Mouse (Mus musculus) right cerebral cortex, adult 18-20 months (tissue): Measurements from ENCODE around the gene Pwwp2a.

Source experiments
- DNase-seq: peaks from one replicate; pipeline ENCODE4 v3.0.0; 2022; ENCODE audit warnings: mixed read lengths

Gene Pwwp2a

GRCm38 (mm10) chr11:43681472-43682414 lies at the start of gene Pwwp2a:
TSS of gene Pwwp2a (plus strand) at chr11:43681998.
- peak; percentile 99 for DNase-seq

GRCm38 (mm10) chr11:43632566-43632965 lies 49.2 kb upstream of the Pwwp2a start:
- peak; percentile 31 for DNase-seq

GRCm38 (mm10) chr11:43633165-43633564 lies 48.6 kb upstream of the Pwwp2a start:
- DNase-seq, result no peak

GRCm38 (mm10) chr11:43633658-43634401 lies 48.0 kb upstream of the Pwwp2a start:
- DNase-seq, result peak; percentile 64

GRCm38 (mm10) chr11:43636761-43637160 lies 45.0 kb upstream of the Pwwp2a start:
- peak; percentile 40 for DNase-seq

- no peak for DNase-seq
Measured at GRCm38 (mm10) chr11:43638486-43638885, 43.3 kb upstream of the Pwwp2a start.

GRCm38 (mm10) chr11:43643180-43643591 lies 38.6 kb upstream of the Pwwp2a start:
- DNase-seq, result peak; percentile 59

GRCm38 (mm10) chr11:43645286-43645685 lies 36.5 kb upstream of the Pwwp2a start:
- DNase-seq, result no peak

- no peak for DNase-seq
Measured at GRCm38 (mm10) chr11:43653051-43653475, 28.7 kb upstream of the Pwwp2a start.

- no peak for DNase-seq
Measured at GRCm38 (mm10) chr11:43656464-43656863, 25.3 kb upstream of the Pwwp2a start.

GRCm38 (mm10) chr11:43658010-43658409 lies 23.8 kb upstream of the Pwwp2a start:
- DNase-seq, result no peak

GRCm38 (mm10) chr11:43667038-43667745 lies 14.6 kb upstream of the Pwwp2a start:
- peak; percentile 5 for DNase-seq

GRCm38 (mm10) chr11:43682415-43683217 lies 818 bp downstream of the Pwwp2a start:
- peak; percentile 52 for DNase-seq

GRCm38 (mm10) chr11:43688850-43689249 lies 7.1 kb downstream of the Pwwp2a start:
- DNase-seq, result no peak

GRCm38 (mm10) chr11:43696623-43697022 lies 14.8 kb downstream of the Pwwp2a start:
- DNase-seq, result no peak

GRCm38 (mm10) chr11:43698621-43699020 lies 16.8 kb downstream of the Pwwp2a start:
- no peak for DNase-seq

GRCm38 (mm10) chr11:43700291-43700690 lies 18.5 kb downstream of the Pwwp2a start:
- DNase-seq, result no peak

GRCm38 (mm10) chr11:43703552-43703951 lies 21.8 kb downstream of the Pwwp2a start:
- DNase-seq, result no peak

GRCm38 (mm10) chr11:43705751-43706150 lies 24.0 kb downstream of the Pwwp2a start:
- DNase-seq, result no peak

- no peak for DNase-seq
Measured at GRCm38 (mm10) chr11:43708409-43708808, 26.6 kb downstream of the Pwwp2a start.

GRCm38 (mm10) chr11:43712178-43712577 lies 30.4 kb downstream of the Pwwp2a start:
- DNase-seq, result peak; percentile 34

- DNase-seq, result no peak
Measured at GRCm38 (mm10) chr11:43723411-43723810, 41.6 kb downstream of the Pwwp2a start.
